Mouse (Mus musculus) left cerebral cortex, adult 9 months (tissue): ENCODE results near the gene Phkg1.
"Not testable (repeated sequence)": the region's sequence is repeated elsewhere in the genome, so short reads cannot be mapped to it uniquely, and the experiment has no call there.

Source experiments
- DNase-seq, 2 experiments: peaks; one replicate each; pipeline ENCODE4 v3.0.0; 2022; ENCODE audit warnings: low spot score in 2 of 2

Phkg1 gene

GRCm38 (mm10) chr5:129898449-129898848 lies at the start of gene Phkg1:
Phkg1 (minus strand) TSS chr5:129898549.
- DNase-seq, result no peak

- DNase-seq, result no peak
Measured at GRCm38 (mm10) chr5:129947528-129948033, 49.2 kb upstream of the Phkg1 start.

- DNase-seq, result no peak
Measured at GRCm38 (mm10) chr5:129943402-129943801, 45.1 kb upstream of the Phkg1 start.

GRCm38 (mm10) chr5:129942073-129942939 lies 44.0 kb upstream of the Phkg1 start:
- DNase-seq, result peak in 1 of 2 experiments; percentile 17

GRCm38 (mm10) chr5:129941495-129942045 lies 43.2 kb upstream of the Phkg1 start, which contains the start of gene Vkorc1l1:
Vkorc1l1 (plus strand) TSS chr5:129941970.
- DNase-seq, result peak; percentile 94 to 98

GRCm38 (mm10) chr5:129940736-129941494 lies 42.6 kb upstream of the Phkg1 start:
- DNase-seq, result no peak

- DNase-seq, result no peak
Measured at GRCm38 (mm10) chr5:129940281-129940680, 41.9 kb upstream of the Phkg1 start.

GRCm38 (mm10) chr5:129936941-129937340 lies 38.6 kb upstream of the Phkg1 start:
- DNase-seq, result no peak

GRCm38 (mm10) chr5:129929924-129930855 lies 31.8 kb upstream of the Phkg1 start:
- DNase-seq, result no peak

GRCm38 (mm10) chr5:129925933-129926332 lies 27.6 kb upstream of the Phkg1 start:
- no peak for DNase-seq

GRCm38 (mm10) chr5:129924820-129925452 lies 26.6 kb upstream of the Phkg1 start:
- no peak for DNase-seq

- DNase-seq, result no peak
Measured at GRCm38 (mm10) chr5:129921972-129922371, 23.6 kb upstream of the Phkg1 start.

GRCm38 (mm10) chr5:129919320-129919719 lies 21.0 kb upstream of the Phkg1 start:
- no peak for DNase-seq

GRCm38 (mm10) chr5:129918752-129919151 lies 20.4 kb upstream of the Phkg1 start:
- no peak for DNase-seq

- DNase-seq, result no peak
Measured at GRCm38 (mm10) chr5:129918065-129918651, 19.8 kb upstream of the Phkg1 start.

GRCm38 (mm10) chr5:129915491-129915890 lies 17.1 kb upstream of the Phkg1 start:
- DNase-seq, result not testable (repeated sequence)

GRCm38 (mm10) chr5:129914024-129914423 lies 15.7 kb upstream of the Phkg1 start:
- DNase-seq, result no peak

GRCm38 (mm10) chr5:129909591-129909990 lies 11.2 kb upstream of the Phkg1 start:
- DNase-seq, result no peak

GRCm38 (mm10) chr5:129909147-129909546 lies 10.8 kb upstream of the Phkg1 start:
- no peak for DNase-seq
